Mouse (Mus musculus): ENCODE data around the gene Katnal1. TPM values are rescaled to one million over a fixed set of nuclear protein-coding genes. Genes with fewer than 3 reads are reported as not detected.
A peak's percentile ranks its signal among the peaks of the same experiment; 100 is the strongest.

The Katnal1 gene
- polyA plus RNA-seq, 1 experiment = 5.6 TPM

GRCm38 (mm10) chr5:148972167-148972566 is 43.0 kb upstream of the Katnal1 start:
- WGBS = 94% methylated on average over 8 of the region's 8 CpGs

DNA sequence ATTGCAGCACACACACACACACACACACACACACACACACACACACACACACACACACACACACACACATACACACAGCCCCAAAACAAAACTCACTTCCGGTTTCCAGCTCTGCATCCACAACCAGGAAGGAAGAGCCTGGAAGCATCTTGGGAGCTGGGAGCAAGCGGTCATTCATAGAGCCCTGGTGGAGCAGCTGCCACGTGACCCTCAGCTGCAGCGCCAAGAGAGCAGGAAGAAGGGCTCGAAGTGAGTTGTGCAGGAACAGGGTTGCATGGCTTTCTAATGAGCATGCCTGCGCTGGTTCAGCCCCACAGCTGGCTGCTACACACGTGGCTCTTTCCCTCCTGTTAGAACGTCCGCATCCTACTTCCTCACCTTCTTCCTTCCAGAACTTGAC is 40.5 kb upstream of the Katnal1 start:
- WGBS = 19% methylated on average over 9 of the region's 9 CpGs
- peaks cover 62% of the 10 kb centered on the region for H3K4me1 ChIP-seq (replicated peaks; ENCODE audit: control insufficient read depth, insufficient read depth, low read length)
- DNase-seq = peak; percentile 62
- no peaks in the 10 kb centered on the region for H3K27me3 ChIP-seq (ENCODE audit: control insufficient read depth, insufficient read depth, low read length)
- peak; percentile 20; the same call in 1 of the 2 replicates for TF ChIP-seq CTCF (IDR thresholded peaks at IDR 0.05; ENCODE audit: borderline replicate concordance, control insufficient read depth, extremely low read depth, insufficient read depth, low read length, poor library complexity)
- TF ChIP-seq POLR2A (IDR thresholded peaks at IDR 0.05; ENCODE audit: control insufficient read depth, extremely low read depth, insufficient read depth, low read length, poor library complexity) = no peak
- H3K4me3 ChIP-seq (ENCODE audit: control insufficient read depth, insufficient read depth, low read length) = peak overlapping the region; percentile 65
- H3K36me3 ChIP-seq (ENCODE audit: control insufficient read depth, insufficient read depth, low read length) = no peaks in the 10 kb centered on the region
- H3K27ac ChIP-seq (ENCODE audit: control insufficient read depth, insufficient read depth, low read length) = peak overlapping the region; percentile 60

More at GRCm38 (mm10) chr5:148972167-148972566, 43.0 kb upstream of the Katnal1 start:
- TF ChIP-seq POLR2A (IDR thresholded peaks at IDR 0.05; ENCODE audit: control insufficient read depth, extremely low read depth, insufficient read depth, low read length, poor library complexity) (no peak), CTCF (IDR thresholded peaks at IDR 0.05; ENCODE audit: borderline replicate concordance, control insufficient read depth, extremely low read depth, insufficient read depth, low read length, poor library complexity) (no peak)
- Histone ChIP-seq H3K36me3 (ENCODE audit: control insufficient read depth, insufficient read depth, low read length) (no peaks in the 10 kb centered on the region), H3K4me3 (ENCODE audit: control insufficient read depth, insufficient read depth, low read length) (no peak overlapping the region), H3K27me3 (ENCODE audit: control insufficient read depth, insufficient read depth, low read length) (no peaks in the 10 kb centered on the region), H3K4me1 (replicated peaks; ENCODE audit: control insufficient read depth, insufficient read depth, low read length) (peaks cover 49% of the 10 kb centered on the region), H3K27ac (ENCODE audit: control insufficient read depth, insufficient read depth, low read length) (no peak overlapping the region)
- no peak for DNase-seq

- H3K4me1 ChIP-seq (replicated peaks; ENCODE audit: control insufficient read depth, insufficient read depth, low read length) = peaks cover 62% of the 10 kb centered on the region
- H3K27me3 ChIP-seq (ENCODE audit: control insufficient read depth, insufficient read depth, low read length) = no peaks in the 10 kb centered on the region
- DNase-seq = no peak
- H3K4me3 ChIP-seq (ENCODE audit: control insufficient read depth, insufficient read depth, low read length) = peak overlapping the region; percentile 65
- H3K36me3 ChIP-seq (ENCODE audit: control insufficient read depth, insufficient read depth, low read length) = no peaks in the 10 kb centered on the region; the same call in 1 of the 2 replicates
- H3K27ac ChIP-seq (ENCODE audit: control insufficient read depth, insufficient read depth, low read length) = peak overlapping the region; percentile 60
- 50% methylated on average over 7 of the region's 7 CpGs for WGBS
- TF ChIP-seq POLR2A (IDR thresholded peaks at IDR 0.05; ENCODE audit: control insufficient read depth, extremely low read depth, insufficient read depth, low read length, poor library complexity) = no peak
- no peak for TF ChIP-seq CTCF (IDR thresholded peaks at IDR 0.05; ENCODE audit: borderline replicate concordance, control insufficient read depth, extremely low read depth, insufficient read depth, low read length, poor library complexity)
Measured at GRCm38 (mm10) chr5:148968958-148969576, 39.9 kb upstream of the Katnal1 start.

DNA sequence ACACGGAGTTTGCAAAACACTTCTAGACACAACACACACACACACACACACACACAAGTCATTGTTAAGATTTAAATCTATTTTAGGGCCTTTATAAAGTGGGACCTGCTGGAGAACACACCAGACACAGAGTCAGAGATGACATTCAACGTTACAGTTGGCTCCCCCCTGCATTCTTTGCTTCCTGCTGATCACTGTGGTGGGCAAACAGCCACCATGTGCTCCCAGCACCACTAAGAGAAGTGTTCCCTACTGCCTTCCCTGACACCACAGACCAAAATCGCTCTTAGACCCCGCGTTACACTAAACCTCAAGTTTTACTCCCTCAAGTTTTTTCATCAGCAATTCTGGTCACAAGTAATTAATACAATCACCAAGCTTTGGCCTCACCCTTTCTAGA is 39.1 kb upstream of the Katnal1 start:
- H3K4me3 ChIP-seq (ENCODE audit: control insufficient read depth, insufficient read depth, low read length) = peak overlapping the region; percentile 27; the same call in 1 of the 2 replicates
- peak overlapping the region; percentile 98 for H3K27ac ChIP-seq (ENCODE audit: control insufficient read depth, insufficient read depth, low read length)

GRCm38 (mm10) chr5:148966395-148966794 is 37.3 kb upstream of the Katnal1 start:
- TF ChIP-seq POLR2A (IDR thresholded peaks at IDR 0.05; ENCODE audit: control insufficient read depth, extremely low read depth, insufficient read depth, low read length, poor library complexity) (no peak), CTCF (IDR thresholded peaks at IDR 0.05; ENCODE audit: borderline replicate concordance, control insufficient read depth, extremely low read depth, insufficient read depth, low read length, poor library complexity) (no peak)
- no peaks in the 10 kb centered on the region for H3K27me3 ChIP-seq (ENCODE audit: control insufficient read depth, insufficient read depth, low read length)
- DNase-seq = no peak
- 45% methylated on average over 6 of the region's 6 CpGs for WGBS
- H3K4me3 ChIP-seq (ENCODE audit: control insufficient read depth, insufficient read depth, low read length) = peak overlapping the region; percentile 37
- peak overlapping the region; percentile 98 for H3K27ac ChIP-seq (ENCODE audit: control insufficient read depth, insufficient read depth, low read length)
- H3K4me1 ChIP-seq (replicated peaks; ENCODE audit: control insufficient read depth, insufficient read depth, low read length) = peaks cover 55% of the 10 kb centered on the region
- H3K36me3 ChIP-seq (ENCODE audit: control insufficient read depth, insufficient read depth, low read length) = no peaks in the 10 kb centered on the region; the same call in 1 of the 2 replicates

More for the DNA sequence above, 39.1 kb upstream of the Katnal1 start:
- H3K36me3 ChIP-seq (ENCODE audit: control insufficient read depth, insufficient read depth, low read length) = no peaks in the 10 kb centered on the region; the same call in 1 of the 2 replicates
- H3K27me3 ChIP-seq (ENCODE audit: control insufficient read depth, insufficient read depth, low read length) = no peaks in the 10 kb centered on the region
- no peak for DNase-seq
- TF ChIP-seq POLR2A (IDR thresholded peaks at IDR 0.05; ENCODE audit: control insufficient read depth, extremely low read depth, insufficient read depth, low read length, poor library complexity) (no peak), CTCF (IDR thresholded peaks at IDR 0.05; ENCODE audit: borderline replicate concordance, control insufficient read depth, extremely low read depth, insufficient read depth, low read length, poor library complexity) (no peak)
- WGBS = 10% methylated on average over 5 of the region's 5 CpGs
- H3K4me1 ChIP-seq (replicated peaks; ENCODE audit: control insufficient read depth, insufficient read depth, low read length) = peaks cover 61% of the 10 kb centered on the region

DNA sequence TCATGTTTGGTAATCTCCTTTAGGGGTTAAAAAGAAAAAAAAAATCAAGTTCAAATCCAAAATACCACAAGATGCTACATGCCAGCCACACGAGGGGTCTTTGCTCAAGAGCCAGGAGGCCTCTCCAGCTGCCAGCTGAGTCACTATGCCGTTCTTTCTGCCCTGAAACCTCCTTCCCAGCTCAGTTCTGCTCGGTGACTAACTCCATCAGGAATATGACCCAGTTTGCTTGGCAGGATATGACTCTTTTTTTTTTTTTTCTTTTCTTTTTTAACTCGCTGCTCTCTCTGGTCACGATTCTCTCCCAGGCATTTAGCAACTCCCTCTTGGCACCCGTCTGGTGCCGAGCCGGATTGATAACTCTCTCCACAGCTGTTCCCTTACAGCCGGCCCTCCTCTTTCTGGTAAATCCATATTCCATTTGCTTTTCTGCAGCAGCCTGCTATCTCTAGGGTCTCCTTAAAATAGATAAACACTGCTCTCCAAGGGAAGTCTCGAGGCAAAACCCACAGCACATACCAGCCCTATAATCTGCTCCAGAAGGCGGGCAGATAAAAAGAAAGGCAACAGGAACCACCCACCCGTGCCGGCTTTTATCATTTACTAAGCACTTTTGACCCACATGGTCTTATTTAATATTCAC is 36.7 kb upstream of the Katnal1 start:
- 30% methylated on average over 13 of the region's 13 CpGs for WGBS
- Histone ChIP-seq H3K36me3 (ENCODE audit: control insufficient read depth, insufficient read depth, low read length) (no peaks in the 10 kb centered on the region; the same call in 1 of the 2 replicates), H3K27me3 (ENCODE audit: control insufficient read depth, insufficient read depth, low read length) (no peaks in the 10 kb centered on the region), H3K4me3 (ENCODE audit: control insufficient read depth, insufficient read depth, low read length) (peak overlapping the region; percentile 25; the same call in 1 of the 2 replicates), H3K4me1 (replicated peaks; ENCODE audit: control insufficient read depth, insufficient read depth, low read length) (peaks cover 53% of the 10 kb centered on the region), H3K27ac (ENCODE audit: control insufficient read depth, insufficient read depth, low read length) (peak overlapping the region; percentile 98)
- no peak for TF ChIP-seq POLR2A (IDR thresholded peaks at IDR 0.05; ENCODE audit: control insufficient read depth, extremely low read depth, insufficient read depth, low read length, poor library complexity)
- no peak for TF ChIP-seq CTCF (IDR thresholded peaks at IDR 0.05; ENCODE audit: borderline replicate concordance, control insufficient read depth, extremely low read depth, insufficient read depth, low read length, poor library complexity)
- DNase-seq = no peak
